Mouse (Mus musculus): Measurements from ENCODE around the gene Optn. TPM values are rescaled to one million over a fixed set of nuclear protein-coding genes. Genes with fewer than 3 reads are reported as not detected.

The Optn gene
- polyA plus RNA-seq, 1 experiment from 2014 or later, result 6.6 TPM

GRCm38 (mm10) chr2:5023275-5023674, 40.6 kb downstream of the Optn start:
- H3K36me3 ChIP-seq, result no peaks in the 10 kb centered on the region
- no peaks in the 10 kb centered on the region for H3K9me3 ChIP-seq
- 86% methylated on average over 2 of the region's 2 CpGs for WGBS
- H3K9ac ChIP-seq (replicated peaks), result no peak overlapping the region
- no peaks in the 10 kb centered on the region for H3K4me1 ChIP-seq
- H3K27me3 ChIP-seq, result no peaks in the 10 kb centered on the region
- no peak overlapping the region for H3K27ac ChIP-seq (replicated peaks)
- no peak overlapping the region for H3K4me3 ChIP-seq
- H3K4me2 ChIP-seq (replicated peaks), result no peak overlapping the region
- ATAC-seq (replicated peaks), result no peak

- Histone ChIP-seq H3K9ac (replicated peaks) (no peak overlapping the region), H3K9me3 (no peaks in the 10 kb centered on the region), H3K27me3 (no peaks in the 10 kb centered on the region), H3K36me3 (no peaks in the 10 kb centered on the region), H3K4me3 (no peak overlapping the region), H3K4me2 (replicated peaks) (no peak overlapping the region), H3K4me1 (no peaks in the 10 kb centered on the region), H3K27ac (replicated peaks) (no peak overlapping the region)
- ATAC-seq (replicated peaks), result no peak
- WGBS, result 41% methylated on average over 1 of the region's 1 CpGs
Observed at GRCm38 (mm10) chr2:5019708-5020107, 44.1 kb downstream of the Optn start.

GRCm38 (mm10) chr2:5016922-5017321, 46.9 kb downstream of the Optn start:
- ATAC-seq (replicated peaks), result no peak
- H3K4me3 ChIP-seq, result no peak overlapping the region
- no peaks in the 10 kb centered on the region for H3K36me3 ChIP-seq
- no peaks in the 10 kb centered on the region for H3K9me3 ChIP-seq
- H3K4me1 ChIP-seq, result peaks cover 5% of the 10 kb centered on the region; the same call in 1 of the 2 replicates
- no peak overlapping the region for H3K9ac ChIP-seq (replicated peaks)
- no peak overlapping the region for H3K27ac ChIP-seq (replicated peaks)
- 94% methylated on average over 7 of the region's 7 CpGs for WGBS
- H3K27me3 ChIP-seq, result no peaks in the 10 kb centered on the region
- H3K4me2 ChIP-seq (replicated peaks), result no peak overlapping the region

- WGBS, result 86% methylated on average over 6 of the region's 6 CpGs
- Histone ChIP-seq H3K9ac (replicated peaks) (no peak overlapping the region), H3K36me3 (no peaks in the 10 kb centered on the region), H3K9me3 (no peaks in the 10 kb centered on the region), H3K27me3 (no peaks in the 10 kb centered on the region), H3K27ac (replicated peaks) (no peak overlapping the region), H3K4me2 (replicated peaks) (no peak overlapping the region), H3K4me3 (no peak overlapping the region), H3K4me1 (peaks cover 12% of the 10 kb centered on the region)
- ATAC-seq (replicated peaks), result no peak
Observed at GRCm38 (mm10) chr2:5015527-5015926, 48.3 kb downstream of the Optn start.

GRCm38 (mm10) chr2:5014616-5015015, 49.2 kb downstream of the Optn start:
- no peak overlapping the region for H3K27ac ChIP-seq (replicated peaks)

GRCm38 (mm10) chr2:5012491-5013324, 51.1 kb downstream of the Optn start, which contains the start of gene Mcm10:
Gene Mcm10, minus strand, starts transcription at chr2:5012791.
- Histone ChIP-seq H3K27me3 (no peaks in the 10 kb centered on the region), H3K4me2 (replicated peaks) (peak within 1 kb of the TSS; percentile 75), H3K4me1 (peaks cover 12% of the 10 kb centered on the region), H3K36me3 (no peaks in the 10 kb centered on the region), H3K27ac (replicated peaks) (no peak within 1 kb of the TSS), H3K9ac (replicated peaks) (peak within 1 kb of the TSS; percentile 43), H3K9me3 (no peaks in the 10 kb centered on the region), H3K4me3 (peak within 1 kb of the TSS; percentile 65)
- ATAC-seq (replicated peaks), result peak; percentile 100
- WGBS, result 3% methylated on average over 32 of the region's 32 CpGs

More at GRCm38 (mm10) chr2:5014616-5015015, 49.2 kb downstream of the Optn start:
- no peak for ATAC-seq (replicated peaks)
- Histone ChIP-seq H3K36me3 (no peaks in the 10 kb centered on the region), H3K4me2 (replicated peaks) (no peak overlapping the region), H3K4me1 (peaks cover 12% of the 10 kb centered on the region), H3K9ac (replicated peaks) (no peak overlapping the region), H3K27me3 (no peaks in the 10 kb centered on the region), H3K4me3 (no peak overlapping the region), H3K9me3 (no peaks in the 10 kb centered on the region)
- WGBS, result 81% methylated on average over 7 of the region's 7 CpGs

- peak overlapping the region; percentile 65 for H3K4me3 ChIP-seq
- H3K4me2 ChIP-seq (replicated peaks), result peak overlapping the region; percentile 75
- WGBS, result 11% methylated on average over 8 of the region's 8 CpGs
- no peaks in the 10 kb centered on the region for H3K27me3 ChIP-seq
- peaks cover 12% of the 10 kb centered on the region for H3K4me1 ChIP-seq
- H3K9me3 ChIP-seq, result no peaks in the 10 kb centered on the region
- ATAC-seq (replicated peaks), result no peak
- no peak overlapping the region for H3K27ac ChIP-seq (replicated peaks)
- no peaks in the 10 kb centered on the region for H3K36me3 ChIP-seq
- 0 out of 2 replicates have a peak overlapping the region, but pooled peaks have one; percentile 10 for H3K9ac ChIP-seq (replicated peaks)
Observed at GRCm38 (mm10) chr2:5011898-5012490, 51.9 kb downstream of the Optn start.

GRCm38 (mm10) chr2:5007107-5007506, 56.7 kb downstream of the Optn start:
- ATAC-seq (replicated peaks), result no peak
- Histone ChIP-seq H3K36me3 (peaks cover 3% of the 10 kb centered on the region; the same call in 1 of the 2 replicates), H3K4me3 (no peak overlapping the region), H3K4me1 (peaks cover 9% of the 10 kb centered on the region), H3K4me2 (replicated peaks) (no peak overlapping the region), H3K9ac (replicated peaks) (no peak overlapping the region), H3K27me3 (no peaks in the 10 kb centered on the region), H3K27ac (replicated peaks) (no peak overlapping the region), H3K9me3 (no peaks in the 10 kb centered on the region)
- WGBS, result 86% methylated on average over 4 of the region's 4 CpGs

GRCm38 (mm10) chr2:5001266-5001665, 62.6 kb downstream of the Optn start:
- ATAC-seq (replicated peaks), result no peak
- no peaks in the 10 kb centered on the region for H3K27me3 ChIP-seq
- peaks cover 2% of the 10 kb centered on the region; the same call in 1 of the 2 replicates for H3K36me3 ChIP-seq
- no peak overlapping the region for H3K27ac ChIP-seq (replicated peaks)
- H3K4me3 ChIP-seq, result no peak overlapping the region
- no peak overlapping the region for H3K9ac ChIP-seq (replicated peaks)
- no peaks in the 10 kb centered on the region for H3K9me3 ChIP-seq
- no peak overlapping the region for H3K4me2 ChIP-seq (replicated peaks)
- WGBS, result 93% methylated on average over 6 of the region's 6 CpGs
- no peaks in the 10 kb centered on the region for H3K4me1 ChIP-seq

GRCm38 (mm10) chr2:4998905-4999304, 64.9 kb downstream of the Optn start:
- WGBS, result 86% methylated on average over 3 of the region's 3 CpGs
- Histone ChIP-seq H3K4me3 (no peak overlapping the region), H3K27me3 (no peaks in the 10 kb centered on the region), H3K36me3 (0 out of 2 replicates have a peak, but pooled peaks cover 3% of the 10 kb centered on the region), H3K9ac (replicated peaks) (no peak overlapping the region), H3K4me1 (no peaks in the 10 kb centered on the region), H3K4me2 (replicated peaks) (no peak overlapping the region), H3K27ac (replicated peaks) (no peak overlapping the region), H3K9me3 (no peaks in the 10 kb centered on the region)
- ATAC-seq (replicated peaks), result no peak

GRCm38 (mm10) chr2:4996421-4996824, 67.4 kb downstream of the Optn start:
- Histone ChIP-seq H3K27me3 (no peaks in the 10 kb centered on the region), H3K36me3 (0 out of 2 replicates have a peak, but pooled peaks cover 5% of the 10 kb centered on the region), H3K27ac (replicated peaks) (no peak overlapping the region), H3K4me2 (replicated peaks) (no peak overlapping the region), H3K9me3 (no peaks in the 10 kb centered on the region), H3K9ac (replicated peaks) (no peak overlapping the region), H3K4me1 (no peaks in the 10 kb centered on the region), H3K4me3 (no peak overlapping the region)
- 91% methylated on average over 6 of the region's 6 CpGs for WGBS
- no peak for ATAC-seq (replicated peaks)

GRCm38 (mm10) chr2:4995646-4996045, 68.2 kb downstream of the Optn start:
- Histone ChIP-seq H3K4me1 (no peaks in the 10 kb centered on the region), H3K4me2 (replicated peaks) (no peak overlapping the region), H3K9me3 (no peaks in the 10 kb centered on the region), H3K4me3 (no peak overlapping the region), H3K27ac (replicated peaks) (no peak overlapping the region), H3K36me3 (0 out of 2 replicates have a peak, but pooled peaks cover 5% of the 10 kb centered on the region), H3K9ac (replicated peaks) (no peak overlapping the region), H3K27me3 (no peaks in the 10 kb centered on the region)
- no peak for ATAC-seq (replicated peaks)
- WGBS, result 92% methylated on average over 11 of the region's 11 CpGs
